Mouse (Mus musculus): Measurements from ENCODE around the gene Zc2hc1c.
A peak's percentile ranks its signal among the peaks of the same experiment; 100 is the strongest.

The Zc2hc1c gene

DNA sequence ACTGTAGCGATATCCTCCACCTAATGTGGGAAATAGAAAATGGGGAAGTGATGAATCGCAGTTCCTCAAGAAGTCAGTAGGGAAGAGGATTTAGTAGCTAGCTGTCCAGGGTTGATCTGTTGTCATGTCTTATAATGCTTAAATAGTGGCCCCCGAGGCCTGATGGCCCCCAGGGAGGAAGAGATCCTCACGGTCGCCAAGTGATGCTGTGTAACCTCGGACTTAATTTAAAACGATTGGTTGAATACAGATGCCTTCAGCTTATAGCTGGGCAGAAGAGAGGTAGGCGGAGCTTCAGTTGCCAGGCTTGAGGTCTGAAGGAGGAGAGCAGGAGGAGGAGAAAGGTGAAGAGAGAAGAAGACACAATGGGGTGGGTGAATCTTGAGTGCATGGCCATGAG, 4.1 kb upstream of the Zc2hc1c start:
- no peak for DNase-seq (ENCODE audit: low spot score in 2 of 2)

DNA sequence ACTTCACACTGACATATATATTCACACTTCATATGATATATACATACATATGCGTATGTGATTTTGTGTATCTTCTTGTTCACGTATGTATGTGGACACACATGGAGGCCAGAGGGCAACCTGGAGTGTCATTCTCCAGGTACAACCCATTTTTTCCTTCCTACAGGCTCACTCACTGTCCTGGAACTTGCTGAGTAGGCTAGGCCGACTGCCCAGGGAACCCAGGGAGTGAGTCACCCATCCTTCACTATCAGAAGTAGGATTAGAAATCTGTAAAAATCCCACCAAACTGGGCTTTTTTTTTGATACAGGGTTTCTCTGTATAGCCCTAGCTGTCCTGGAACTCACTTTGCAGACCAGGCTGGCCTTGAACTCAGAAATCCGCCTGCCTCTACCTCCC, 3.4 kb upstream of the Zc2hc1c start:
- no peak for DNase-seq (ENCODE audit: low spot score in 2 of 2)

DNA sequence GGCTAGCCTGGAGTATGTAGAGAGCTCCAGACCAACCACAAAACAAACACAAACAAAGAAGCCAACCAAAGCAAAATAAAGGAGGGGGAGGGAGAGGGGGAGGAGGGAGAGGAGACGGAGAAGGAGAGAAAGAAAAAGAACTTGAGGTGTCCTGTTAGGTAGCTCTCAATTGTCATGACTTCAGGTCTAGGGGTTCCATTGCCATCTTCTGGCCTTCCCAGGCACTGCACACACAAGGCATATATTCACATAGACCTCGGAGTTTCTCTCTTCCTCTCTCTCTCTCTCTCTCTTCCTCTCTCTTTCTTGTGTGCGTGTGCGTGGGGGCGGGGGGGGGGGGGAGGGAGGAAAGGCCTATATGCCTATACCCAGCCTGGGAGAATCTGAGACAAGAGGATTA, 1.4 kb upstream of the Zc2hc1c start:
- no peak for DNase-seq (ENCODE audit: low spot score in 2 of 2)

DNA sequence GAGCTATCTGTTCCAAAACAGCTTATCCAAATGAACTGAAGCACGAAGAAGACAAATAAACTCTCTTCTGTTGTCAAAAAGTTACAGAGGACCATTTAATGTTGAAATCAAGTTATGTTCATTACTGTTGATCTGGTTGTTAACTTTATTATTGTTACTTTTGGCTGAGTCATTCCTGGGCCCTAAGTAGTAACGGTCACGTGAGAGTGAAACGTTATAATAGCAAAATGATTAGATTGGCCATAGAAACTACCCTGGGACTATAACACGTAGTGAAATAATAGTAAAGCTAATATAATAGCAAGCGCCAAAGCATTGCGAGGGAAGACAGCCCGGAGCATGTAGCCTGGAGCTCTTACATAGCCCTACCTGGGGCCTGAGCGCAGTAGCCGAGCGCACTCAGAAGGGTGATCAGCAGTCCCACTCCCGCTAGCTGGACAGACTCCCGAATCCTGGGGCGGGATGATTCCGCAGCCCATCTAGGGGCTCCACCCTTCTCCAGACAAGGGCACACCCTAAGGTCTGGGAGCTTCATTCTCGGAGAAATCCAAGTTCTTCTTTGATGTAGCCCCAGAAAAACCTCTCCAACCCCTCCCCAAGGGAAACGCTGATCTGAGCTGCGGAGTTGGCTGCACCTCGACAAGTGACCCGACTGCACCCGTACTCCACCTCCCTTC, 444 bp upstream of the Zc2hc1c start, which contains the start of gene Acyp1:
TSS of gene Acyp1 (minus strand) at position 630 of the 677 bp plus-strand sequence.
- no peak for DNase-seq (ENCODE audit: low spot score in 2 of 2)

DNA sequence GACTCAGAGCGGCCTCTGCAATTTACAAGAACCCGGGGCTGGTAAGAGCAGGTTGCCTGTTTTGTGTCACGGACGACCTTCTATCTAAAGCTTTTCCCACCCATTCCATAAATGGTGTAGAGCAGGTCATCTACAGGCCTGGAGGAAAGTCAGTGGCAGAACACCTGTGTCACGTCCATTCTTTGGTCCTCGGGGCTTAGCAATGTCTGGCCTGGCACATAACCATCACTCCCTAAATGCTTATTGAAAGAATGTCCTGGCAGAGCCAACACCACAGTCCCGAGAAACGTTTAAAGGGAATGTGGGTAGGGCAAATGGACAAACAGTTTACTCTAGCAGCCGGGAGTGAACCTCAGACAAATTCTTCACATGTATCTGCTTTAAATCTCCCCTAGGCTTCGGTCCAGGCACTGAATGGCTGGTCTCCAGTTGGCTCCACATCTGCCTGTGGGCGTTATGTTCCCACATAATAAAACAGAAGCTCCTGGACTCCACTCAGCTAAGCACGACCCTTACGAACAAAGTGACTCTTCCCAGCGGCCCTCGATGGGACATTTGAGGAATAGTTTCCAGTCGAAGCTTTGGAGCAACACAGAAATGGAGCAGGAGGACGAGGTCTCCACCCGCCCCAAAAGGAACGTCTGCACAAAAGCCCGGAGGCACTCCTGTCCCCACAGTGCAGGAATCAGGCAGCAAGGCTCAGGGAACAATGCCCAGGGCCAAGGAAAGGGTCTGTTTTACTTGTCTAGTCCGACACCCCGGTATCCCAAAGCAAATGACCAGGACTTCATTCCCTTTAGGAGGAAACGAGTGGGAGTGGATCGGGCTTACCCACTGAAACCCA, 988 bp downstream of the Zc2hc1c start:
- no peak for DNase-seq (ENCODE audit: low spot score in 2 of 2)

DNA sequence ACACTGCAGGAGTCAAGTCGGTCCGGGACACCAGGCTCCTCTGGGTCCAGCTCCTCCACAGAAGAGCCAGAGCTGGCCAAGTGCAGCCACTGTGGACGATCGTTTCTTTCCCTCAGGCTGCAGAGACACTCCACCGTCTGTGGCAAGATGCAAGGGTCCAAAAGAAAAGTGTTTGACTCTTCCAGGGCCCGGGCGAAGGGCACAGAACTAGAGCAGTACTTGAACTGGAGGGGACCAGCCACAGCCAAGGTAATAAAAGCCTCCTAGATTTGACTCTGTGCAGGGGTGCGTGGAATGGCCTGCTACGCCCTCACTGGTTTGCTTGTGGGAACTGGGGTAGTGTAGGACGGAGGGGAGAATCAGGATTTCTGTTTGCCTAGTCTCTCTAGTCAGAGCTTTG, 2.2 kb downstream of the Zc2hc1c start:
- no peak for DNase-seq (ENCODE audit: low spot score in 2 of 2)

DNA sequence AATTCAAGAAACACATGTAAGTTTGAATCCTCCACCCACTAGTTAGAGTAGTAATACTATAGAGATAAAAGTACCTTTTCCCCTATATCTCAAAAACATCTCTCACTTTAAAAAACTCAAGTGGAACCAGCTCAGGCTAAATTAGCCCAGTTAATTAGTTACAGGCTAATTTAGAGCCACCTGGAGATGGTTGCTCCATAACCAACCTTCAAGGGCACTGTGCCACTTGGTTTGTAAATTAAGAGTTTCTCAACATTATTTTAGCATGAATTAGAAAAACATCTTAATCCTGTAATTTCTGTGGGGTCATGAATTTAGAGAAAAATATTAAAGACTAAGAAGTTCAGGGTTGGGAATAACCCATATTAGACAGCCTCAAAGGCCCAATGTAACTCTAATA, 3.1 kb downstream of the Zc2hc1c start:
- no peak for DNase-seq (ENCODE audit: low spot score in 2 of 2)

DNA sequence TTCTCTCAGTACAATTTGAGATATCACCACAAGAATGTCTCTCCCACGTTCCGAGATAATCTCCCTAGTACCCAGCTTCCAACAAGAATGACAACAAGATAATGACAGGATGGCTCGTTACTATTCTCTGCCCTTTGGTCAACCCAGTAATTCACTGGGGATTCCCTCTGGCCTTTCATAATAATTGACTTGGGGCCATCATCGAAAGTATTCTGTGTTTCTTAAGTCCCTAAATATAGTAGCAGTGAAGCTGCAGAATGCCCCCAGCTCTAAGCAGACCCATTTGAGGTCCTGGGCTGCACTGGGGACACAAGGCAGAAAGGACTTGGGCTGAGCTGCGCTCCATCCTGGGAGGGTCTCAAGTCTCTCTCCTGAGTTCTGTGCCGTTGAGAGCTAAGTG, 3.9 kb downstream of the Zc2hc1c start:
- DNase-seq (ENCODE audit: low spot score in 2 of 2): no peak

DNA sequence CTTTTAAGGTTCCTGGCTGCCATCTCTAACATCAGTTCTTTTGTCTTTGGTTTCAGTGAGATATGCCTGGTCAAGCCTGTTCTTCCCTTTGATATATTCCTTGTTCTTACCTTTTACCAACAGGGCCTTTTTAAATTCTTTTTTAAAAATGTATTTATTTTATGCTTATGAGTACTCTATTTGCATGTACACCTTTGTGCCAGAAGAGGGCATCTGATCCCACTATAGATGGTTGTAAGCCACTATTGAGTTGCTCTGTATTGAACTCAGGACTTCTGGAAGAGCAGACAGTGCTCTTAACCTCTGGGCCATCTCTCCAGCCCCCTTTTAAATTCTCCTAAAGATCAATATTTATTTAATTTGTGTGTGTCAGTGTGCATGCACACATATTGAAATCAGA, 4.5 kb downstream of the Zc2hc1c start:
- no peak for DNase-seq (ENCODE audit: low spot score in 2 of 2)

DNA sequence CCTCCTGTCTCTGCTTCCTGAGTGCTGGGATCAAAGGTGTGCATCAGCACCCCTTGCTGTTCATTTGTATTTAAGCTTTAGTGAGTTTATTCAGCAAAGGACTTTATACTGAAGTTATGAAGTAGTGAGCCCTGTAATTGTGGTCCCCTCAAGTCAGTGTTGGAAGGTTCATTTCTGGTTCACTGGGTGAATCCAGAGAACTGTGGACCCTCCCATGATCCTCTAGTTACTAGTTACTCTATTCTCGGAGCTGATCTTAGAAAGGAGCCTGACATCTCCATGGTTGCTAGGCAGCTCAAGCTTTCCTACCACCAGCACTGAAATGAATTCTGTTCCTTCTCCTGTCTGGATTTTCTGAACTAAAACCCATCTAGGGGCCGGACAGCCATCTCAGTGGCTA, 7.1 kb downstream of the Zc2hc1c start:
- no peak for DNase-seq (ENCODE audit: low spot score in 2 of 2)

DNA sequence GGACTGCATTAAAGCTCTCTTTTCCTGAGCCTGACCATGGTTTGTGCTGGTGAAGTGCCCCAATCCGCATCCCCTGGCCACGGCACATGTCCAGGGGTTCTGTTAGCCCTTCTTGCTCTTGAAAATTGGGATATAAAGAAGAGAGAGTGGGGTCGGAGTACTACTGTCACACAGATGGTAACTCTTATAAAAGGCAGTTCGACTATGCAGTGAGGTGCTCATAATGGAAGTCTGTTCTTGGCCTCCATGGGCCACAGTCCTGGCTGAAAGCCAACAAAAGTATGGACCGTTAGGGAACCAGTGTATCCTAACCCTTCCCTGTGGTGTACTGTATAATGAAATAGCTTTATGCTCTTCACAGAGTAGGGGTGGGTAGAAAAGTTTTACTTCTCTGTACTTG, 8.5 kb downstream of the Zc2hc1c start:
- DNase-seq (ENCODE audit: low spot score in 2 of 2): no peak

DNA sequence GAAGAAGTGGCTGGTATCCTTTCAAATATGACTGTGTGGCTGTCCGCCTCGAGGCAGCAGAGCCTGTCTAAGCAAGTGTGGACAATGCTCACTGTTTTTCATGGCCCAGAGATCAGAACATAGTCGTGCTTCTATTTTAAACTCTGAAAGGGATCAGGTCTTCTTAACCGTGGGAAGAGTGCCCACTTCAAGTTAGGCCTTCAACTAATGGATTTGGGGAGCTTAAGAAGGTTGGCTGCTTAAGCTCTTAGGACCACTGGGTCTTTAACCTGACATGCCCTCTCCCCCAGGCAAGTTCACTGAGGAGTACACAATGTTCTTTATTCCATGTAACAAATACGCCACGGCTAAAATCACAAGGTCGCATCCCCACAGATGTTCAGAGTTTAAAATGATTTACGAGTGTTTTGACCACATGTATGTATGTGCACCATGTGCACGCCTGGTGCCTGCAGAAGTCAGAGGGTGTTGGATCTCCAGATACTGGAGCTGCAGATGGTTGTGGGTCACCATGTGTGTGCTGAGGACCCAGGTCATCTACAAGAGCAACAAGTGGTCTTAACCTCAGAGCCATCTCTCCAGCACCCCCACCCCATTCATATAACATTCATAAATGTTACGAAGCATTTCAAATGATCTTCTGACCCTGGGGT, 9.1 kb downstream of the Zc2hc1c start:
- DNase-seq (ENCODE audit: low spot score in 2 of 2): no peak

DNA sequence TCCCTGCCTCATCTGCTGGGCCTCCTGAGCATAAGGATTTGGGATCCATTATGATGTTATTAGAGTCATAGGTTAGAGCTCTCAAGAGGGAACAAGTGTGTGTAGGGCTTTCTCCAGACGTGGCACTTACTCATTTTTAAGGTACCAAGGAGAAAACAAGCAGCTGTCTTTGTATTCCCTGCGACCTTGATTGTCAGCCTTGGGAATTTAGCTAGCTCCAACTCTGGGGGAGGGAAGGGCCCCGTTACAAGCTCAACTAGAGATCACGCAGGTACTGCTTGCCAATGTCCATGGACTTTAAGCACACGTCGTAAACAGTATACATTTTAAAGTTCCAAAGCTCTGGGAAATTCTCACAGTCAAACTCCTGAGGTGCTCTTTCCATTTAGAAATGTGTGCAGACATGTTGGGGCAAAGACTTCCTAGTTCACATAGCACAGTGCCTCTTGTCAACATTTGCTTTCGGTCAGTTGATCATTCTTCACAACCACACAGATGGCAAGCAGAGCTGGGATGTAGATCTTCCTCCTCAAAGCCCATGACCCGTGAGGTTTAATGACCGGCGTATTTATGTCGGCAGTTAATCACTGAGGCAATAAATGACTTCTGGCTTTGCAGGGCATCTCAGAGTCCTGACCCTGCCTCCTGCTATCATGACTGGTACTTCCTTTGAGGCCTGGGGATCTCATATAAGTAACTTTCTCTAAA, 9.9 kb downstream of the Zc2hc1c start:
- DNase-seq (ENCODE audit: low spot score in 2 of 2): no peak

DNA sequence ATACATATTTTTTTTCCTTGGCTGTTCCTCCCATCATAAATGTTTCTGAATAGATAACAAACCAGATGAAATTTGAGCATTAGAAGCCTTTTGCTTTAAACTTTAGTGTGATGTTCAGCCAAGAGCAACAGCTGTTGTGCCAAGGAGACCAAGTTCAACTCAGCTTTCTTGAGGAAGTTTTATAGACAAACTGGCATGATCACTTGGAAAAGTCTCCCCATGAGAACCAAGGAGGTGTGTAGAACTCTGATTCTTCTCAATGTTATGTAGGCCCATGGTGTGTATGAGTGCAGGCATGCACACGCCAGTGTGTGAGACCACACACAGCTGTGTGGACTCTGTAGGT, 10.4 kb downstream of the Zc2hc1c start:
- no peak for DNase-seq (ENCODE audit: low spot score in 2 of 2)

DNA sequence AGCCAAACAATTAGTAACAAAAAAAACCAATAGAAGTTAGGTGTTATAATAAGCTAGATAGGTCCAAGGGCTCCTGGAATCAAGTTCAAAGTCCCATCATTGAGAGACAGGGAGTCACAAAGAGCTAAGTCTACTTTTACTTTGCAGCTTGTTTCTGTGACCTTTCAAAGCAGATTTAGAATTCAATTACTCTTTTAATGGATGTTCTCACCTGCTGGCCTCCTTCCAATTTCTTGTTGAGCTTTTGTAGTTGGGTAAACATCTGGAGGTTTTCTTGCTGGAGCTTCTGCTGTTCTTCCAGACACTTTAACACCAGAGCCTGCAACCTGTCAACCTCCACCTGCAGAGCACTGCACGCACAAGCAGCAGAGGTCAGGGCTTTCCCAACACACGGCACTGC, 14.9 kb downstream of the Zc2hc1c start:
- DNase-seq (ENCODE audit: low spot score in 2 of 2): no peak

DNA sequence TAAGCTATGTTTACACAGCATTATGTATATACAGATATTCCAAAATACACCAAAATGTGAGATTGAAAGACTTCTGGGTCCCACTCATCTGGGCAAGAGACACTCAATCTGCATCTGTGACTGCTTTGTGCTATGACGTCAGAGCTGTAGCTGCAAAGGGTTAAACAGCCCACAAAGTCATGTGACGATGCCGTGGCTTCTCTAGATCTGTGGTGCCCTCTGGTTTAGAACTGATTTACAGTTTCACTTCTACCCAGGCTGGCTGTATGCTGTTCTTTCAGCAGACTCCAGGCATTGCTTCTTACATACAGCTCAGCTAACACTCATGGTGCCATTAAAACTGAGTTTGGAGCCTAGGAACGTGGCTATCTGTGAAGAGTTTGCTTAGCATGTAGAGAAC, 16.3 kb downstream of the Zc2hc1c start:
- peak; percentile 54 to 64 for DNase-seq (ENCODE audit: low spot score in 2 of 2)

DNA sequence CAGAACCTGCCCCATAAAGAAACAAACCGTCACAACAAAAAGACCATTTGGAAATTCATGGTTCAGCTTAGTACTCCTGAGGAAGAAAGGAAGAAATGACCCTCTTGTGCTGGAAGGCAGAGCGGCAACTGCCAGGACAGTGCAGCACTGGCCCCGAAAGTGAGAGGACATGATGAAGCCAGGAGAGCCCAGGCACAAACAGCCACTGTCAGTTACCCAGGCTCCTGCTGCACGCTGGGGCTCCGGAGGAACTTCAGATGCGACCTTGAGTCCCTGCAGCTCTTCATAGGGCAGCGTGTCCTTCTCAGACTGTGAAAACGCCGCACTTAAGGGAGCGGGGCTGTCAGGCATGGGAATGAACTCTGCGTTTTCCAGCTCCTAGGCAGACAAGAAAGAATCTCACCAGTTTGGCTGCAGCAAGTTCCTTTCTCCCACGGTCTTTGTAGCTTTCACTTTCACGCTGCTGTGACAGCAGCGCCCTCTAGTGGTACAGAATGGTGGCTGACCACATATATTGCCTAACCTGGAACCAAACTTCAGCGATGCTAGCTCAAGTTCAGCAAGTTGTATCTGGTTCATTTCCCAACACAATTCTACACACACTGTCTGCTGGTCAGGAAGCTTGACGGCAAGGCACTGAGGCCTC, 17.0 kb downstream of the Zc2hc1c start:
- DNase-seq (ENCODE audit: low spot score in 2 of 2): peak; percentile 73 to 76

DNA sequence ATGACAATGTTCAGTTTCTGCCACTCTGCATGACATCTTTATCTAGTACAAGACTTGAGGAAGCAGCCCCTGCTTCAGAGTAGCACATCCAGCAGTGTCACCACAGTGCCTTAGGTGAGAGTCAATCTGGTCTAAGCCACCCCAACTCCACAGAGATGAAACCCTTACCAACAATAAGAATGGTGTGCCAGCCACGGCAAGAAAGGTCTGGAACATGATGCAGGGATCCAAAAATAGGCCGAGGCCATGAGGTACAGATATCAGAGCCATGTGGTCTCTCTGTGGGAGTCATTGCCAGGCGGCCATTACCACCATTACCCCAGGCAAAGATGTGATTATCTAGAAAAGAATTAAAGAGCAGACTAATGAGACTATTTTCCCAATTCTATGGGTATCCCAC, 20.3 kb downstream of the Zc2hc1c start:
- DNase-seq (ENCODE audit: low spot score in 2 of 2): no peak

DNA sequence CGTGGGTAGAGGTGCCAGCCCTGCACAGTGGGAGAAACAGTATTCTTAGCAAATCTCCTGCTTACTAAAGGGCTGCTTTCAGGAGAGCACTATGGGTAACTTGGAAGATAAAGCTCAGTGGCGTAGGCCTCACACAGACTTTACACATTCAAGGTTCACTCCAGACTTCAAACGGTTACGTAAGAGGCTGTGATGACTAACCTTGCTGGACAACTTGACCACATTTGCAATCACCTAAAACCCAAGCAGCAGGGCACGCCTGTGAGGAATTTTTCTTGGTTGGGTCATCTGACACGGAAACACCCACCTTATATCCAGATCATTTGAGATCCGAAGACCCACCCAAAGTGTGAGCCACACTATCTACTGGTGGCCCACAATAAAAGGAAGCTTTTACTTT, 41.8 kb downstream of the Zc2hc1c start:
- DNase-seq (ENCODE audit: low spot score in 2 of 2): no peak

DNA sequence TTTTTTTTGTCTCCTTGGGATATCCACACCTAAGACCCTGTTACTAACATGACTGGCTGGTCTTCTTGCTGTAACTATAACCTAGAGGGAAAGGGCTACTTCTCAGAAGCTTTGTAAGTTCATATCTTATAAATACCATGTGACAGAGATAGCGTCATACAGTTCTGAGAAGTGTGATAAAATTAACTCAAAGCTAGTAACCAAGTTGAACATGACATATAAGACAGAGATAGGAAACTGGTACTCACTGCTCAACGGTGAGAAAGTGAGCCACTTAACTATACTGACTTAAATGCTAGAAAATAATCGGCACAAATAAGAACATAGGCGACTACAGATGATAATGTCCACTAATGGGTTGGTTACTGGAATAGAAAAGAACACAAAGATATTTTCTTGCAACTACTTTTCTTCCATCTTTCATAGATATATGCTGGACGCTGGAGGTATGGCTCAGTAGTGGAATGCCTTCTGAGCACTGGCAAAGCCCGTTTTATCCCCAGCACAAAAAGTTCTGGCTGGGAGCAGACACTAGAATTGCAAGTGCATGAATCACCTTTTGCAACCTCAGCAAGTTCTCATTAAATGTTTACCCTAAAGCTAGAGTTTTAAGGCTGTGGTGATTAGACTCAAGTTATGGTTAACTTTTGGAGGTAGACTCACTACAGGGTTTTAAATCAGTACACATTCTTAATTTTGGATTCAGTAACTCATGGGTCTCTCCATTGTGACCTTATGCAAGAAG, 49.3 kb downstream of the Zc2hc1c start:
- DNase-seq (ENCODE audit: low spot score in 2 of 2): no peak

DNA sequence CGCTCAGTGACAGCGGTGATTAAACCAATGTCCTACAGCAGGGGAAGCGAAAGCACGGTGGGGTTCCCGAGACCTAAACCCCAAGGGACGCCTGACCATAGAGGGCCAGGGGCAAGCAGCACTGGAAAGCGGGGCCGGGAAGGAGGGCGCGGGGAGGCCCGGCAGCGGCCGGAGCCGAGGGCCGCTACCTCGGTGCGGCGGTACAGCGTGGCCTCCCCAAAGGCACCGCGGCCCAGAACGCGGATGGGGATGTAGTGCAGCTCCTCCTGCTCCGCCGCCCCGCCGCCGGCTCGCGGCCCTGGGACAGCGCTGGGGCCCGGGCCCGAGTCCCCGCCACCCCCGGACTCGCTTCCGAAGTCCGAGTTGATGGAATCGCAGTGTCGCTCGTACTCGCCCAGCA, 50.4 kb downstream of the Zc2hc1c start:
- DNase-seq (ENCODE audit: low spot score in 2 of 2): peak in 1 of 2 experiments; percentile 20
